Mouse (Mus musculus) kidney, embryonic 15.5 days (tissue): Measurements from ENCODE around the gene Wdr83os. TPM values are rescaled to one million over a fixed set of nuclear protein-coding genes. Genes with fewer than 3 reads are reported as not detected.
A peak's percentile ranks its signal among the peaks of the same experiment; 100 is the strongest.

Experiments used
- ATAC-seq: fragments of 200-750 bp; cut with Nextera tagmentation; replicated peaks from 2 replicates; pipeline ENCODE4 v1.8.0; 2017; ENCODE audit warnings: moderate TSS enrichment; ENCODE audit not compliant: low FRiP score
- H3K27ac ChIP-seq: fragments of 300-500 bp; sonication (generic); 2 replicates; pipeline ENCODE4 v1.5.1; 2015; ENCODE audit warnings: mild to moderate bottlenecking, inconsistent platforms
- H3K27me3 ChIP-seq: fragments of 300-500 bp; sonication (generic); 2 replicates; pipeline ENCODE4 v1.6.1; 2015; ENCODE audit warnings: inconsistent platforms
- H3K36me3 ChIP-seq: fragments of 300-500 bp; sonication (generic); 2 replicates; pipeline ENCODE4 v1.6.1; 2015; ENCODE audit warnings: inconsistent platforms
- H3K4me1 ChIP-seq: fragments of 300-500 bp; sonication (generic); 2 replicates; pipeline ENCODE4 v1.6.1; 2015; ENCODE audit warnings: inconsistent platforms
- H3K4me2 ChIP-seq: fragments of 300-500 bp; sonication (generic); 2 replicates; pipeline ENCODE4 v1.6.1; 2015; ENCODE audit warnings: moderate library complexity, mild to moderate bottlenecking, inconsistent platforms
- H3K4me3 ChIP-seq: fragments of 300-500 bp; sonication (generic); replicated peaks from 2 replicates; pipeline ENCODE4 v1.5.1; 2015; ENCODE audit warnings: mild to moderate bottlenecking, inconsistent platforms
- H3K9ac ChIP-seq: fragments of 300-500 bp; sonication (generic); 2 replicates; pipeline ENCODE4 v1.6.1; 2015; ENCODE audit warnings: mild to moderate bottlenecking, inconsistent platforms
- H3K9me3 ChIP-seq: fragments of 300-500 bp; sonication (generic); replicated peaks from 2 replicates; pipeline ENCODE4 v1.6.1; 2016; ENCODE audit warnings: inconsistent platforms
- WGBS: fragments of 180-500 bp; shearing (Covaris S2); methylation state at CpG from one replicate; pipeline ENCODE4 v1.1.7; 2015; ENCODE audit warnings: mixed read lengths; 5-methylcytosine and 5-hydroxymethylcytosine counted together
- polyA plus RNA-seq: library from polyadenylated mRNA; unstranded; fragments of >200 nt; fragmentation: Nextera tagmentation; extraction: Ambion mirVana; gene quantifications from 2 replicates; pipeline ENCODE4 v1.2.1, GENCODE M21; 2015

The Wdr83os gene
- polyA plus RNA-seq, result 141 TPM in 2 replicates

DNA sequence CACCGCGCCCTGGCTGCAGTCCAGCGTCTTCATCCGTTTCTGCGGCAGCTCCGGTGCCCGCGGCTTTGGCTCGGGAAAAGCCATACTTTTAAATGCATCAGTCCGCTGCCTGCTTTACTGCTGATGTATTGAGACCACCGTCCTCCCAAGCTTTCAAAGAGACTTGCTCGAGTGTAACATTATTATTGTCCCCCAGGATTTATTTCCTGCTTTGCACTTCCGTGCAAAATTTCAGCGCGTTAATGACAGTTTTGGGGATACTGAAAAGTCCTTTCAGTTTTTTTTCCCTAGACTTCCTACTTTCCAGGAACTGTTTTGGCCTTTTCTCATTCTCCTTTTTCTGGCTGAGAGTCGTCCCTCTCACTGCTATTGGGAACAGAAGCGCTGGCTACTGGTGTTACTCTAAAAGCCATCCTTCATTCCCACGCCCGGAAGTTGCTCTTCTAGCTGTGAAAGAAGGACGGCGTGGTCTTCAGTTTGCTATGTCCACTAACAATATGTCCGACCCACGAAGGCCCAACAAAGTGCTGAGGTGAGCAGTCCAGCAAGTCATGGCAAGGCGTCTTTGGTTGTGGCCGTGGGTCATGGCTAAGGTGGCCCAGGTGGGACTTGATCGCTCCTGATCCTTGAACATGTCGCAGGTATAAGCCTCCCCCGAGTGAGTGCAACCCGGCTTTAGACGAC is at the start of gene Wdr83os:
Gene Wdr83os, plus strand, starts transcription at position 209 of the 684 bp plus-strand sequence.
- peak within 1 kb of the TSS; percentile 90 for H3K27ac ChIP-seq
- H3K4me1 ChIP-seq, result peaks cover 39% of the 10 kb centered on the region
- peak within 1 kb of the TSS; percentile 79 for H3K9ac ChIP-seq
- peak; percentile 2; the same call in 1 of the 2 replicates for ATAC-seq
- H3K27me3 ChIP-seq, result no peaks in the 10 kb centered on the region
- H3K36me3 ChIP-seq, result peaks cover 37% of the 10 kb centered on the region
- no peaks in the 10 kb centered on the region for H3K9me3 ChIP-seq
- H3K4me2 ChIP-seq, result peak within 1 kb of the TSS; percentile 75
- WGBS, result under 1% methylated on average over 30 of the region's 30 CpGs
- H3K4me3 ChIP-seq, result peak within 1 kb of the TSS; percentile 83

DNA sequence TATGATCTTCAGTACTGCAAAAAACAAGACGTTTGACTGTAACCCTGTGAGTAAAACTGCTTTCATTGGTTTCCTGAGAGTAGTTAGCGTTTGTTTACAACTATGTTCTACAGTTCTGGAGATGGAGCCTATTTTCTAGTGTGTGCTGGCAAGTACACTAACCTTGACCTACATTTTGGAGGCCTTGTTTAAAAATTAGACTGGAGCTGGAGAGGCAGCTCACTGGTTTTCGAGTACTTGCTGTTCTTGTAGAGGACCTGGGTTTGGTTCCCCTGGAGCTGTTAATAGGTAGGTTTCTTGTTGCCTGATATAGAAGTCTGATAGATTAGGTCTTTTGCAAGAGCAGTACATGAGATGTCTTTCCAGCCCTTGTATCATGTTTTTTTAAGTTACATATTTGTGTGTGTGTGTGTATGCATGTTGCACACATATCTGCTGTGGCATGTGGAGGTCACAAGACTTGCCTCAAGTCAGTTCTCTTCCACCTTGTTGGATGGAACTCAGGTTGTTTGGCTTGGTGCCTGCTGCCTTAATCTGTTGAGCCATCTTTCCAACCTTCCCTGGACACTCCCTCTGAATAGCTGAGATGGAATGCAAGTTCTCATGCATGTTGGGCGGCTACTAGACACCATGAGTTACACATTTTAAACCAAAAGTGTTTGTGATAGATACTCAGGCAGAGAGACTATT is 47.8 kb upstream of the Wdr83os start:
- 87% methylated on average over 4 of the region's 4 CpGs for WGBS
- peaks cover 49% of the 10 kb centered on the region for H3K36me3 ChIP-seq
- no peaks in the 10 kb centered on the region for H3K27me3 ChIP-seq
- 0 out of 2 replicates have a peak overlapping the region, but pooled peaks have one; percentile 32 for H3K27ac ChIP-seq
- no peak overlapping the region for H3K4me3 ChIP-seq
- no peak overlapping the region for H3K4me2 ChIP-seq
- H3K9ac ChIP-seq, result no peak overlapping the region
- no peaks in the 10 kb centered on the region for H3K9me3 ChIP-seq
- H3K4me1 ChIP-seq, result peaks cover 31% of the 10 kb centered on the region
- ATAC-seq, result no peak

DNA sequence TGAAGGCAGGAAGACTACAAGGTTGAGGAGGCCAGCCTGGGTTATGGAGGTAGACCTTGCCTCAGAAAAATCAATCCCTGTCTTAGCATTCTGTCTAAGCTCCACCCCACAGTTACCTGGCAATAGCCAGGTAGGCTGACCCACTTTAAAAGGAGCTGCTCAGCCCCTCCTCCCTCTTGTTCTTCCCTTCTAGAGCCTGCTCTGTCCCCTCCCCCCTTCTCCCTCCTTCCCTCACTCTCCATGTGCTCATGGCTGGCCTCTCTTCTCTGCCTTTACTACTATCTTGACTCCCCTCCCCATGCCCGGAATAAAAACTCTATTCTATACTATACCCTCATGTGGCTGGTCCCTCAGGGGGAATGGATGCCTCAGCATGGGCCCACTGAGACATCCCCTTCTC is 46.7 kb upstream of the Wdr83os start:
- Histone ChIP-seq H3K9ac (no peak overlapping the region), H3K4me2 (no peak overlapping the region), H3K36me3 (peaks cover 49% of the 10 kb centered on the region), H3K4me1 (peaks cover 28% of the 10 kb centered on the region), H3K9me3 (no peaks in the 10 kb centered on the region), H3K27me3 (no peaks in the 10 kb centered on the region), H3K27ac (no peak overlapping the region), H3K4me3 (no peak overlapping the region)
- WGBS, result 52% methylated on average over 1 of the region's 1 CpGs
- no peak for ATAC-seq

DNA sequence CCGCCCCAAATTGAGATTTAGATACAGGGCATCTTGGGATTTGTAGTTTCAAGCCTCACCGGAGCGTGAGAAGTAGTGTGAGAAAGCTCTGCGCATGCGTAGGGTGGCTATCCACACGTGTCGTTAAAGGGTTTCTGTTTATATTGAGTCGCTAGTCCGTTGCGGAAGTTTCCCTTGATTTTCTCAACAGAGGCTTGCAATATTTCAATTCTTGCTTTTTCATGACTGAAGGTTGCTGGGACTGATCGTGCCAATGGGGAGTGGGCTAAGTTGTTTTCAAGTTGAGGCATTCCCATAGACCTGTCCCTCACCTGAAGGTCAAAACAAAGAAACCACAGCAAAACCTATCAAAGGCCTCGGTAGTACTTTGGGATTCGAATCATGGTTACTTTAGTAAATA is 45.8 kb upstream of the Wdr83os start:
- Histone ChIP-seq H3K4me3 (peak overlapping the region; percentile 83), H3K36me3 (peaks cover 41% of the 10 kb centered on the region), H3K4me1 (peaks cover 29% of the 10 kb centered on the region), H3K4me2 (peak overlapping the region; percentile 83), H3K9ac (peak overlapping the region; percentile 70), H3K27ac (peak overlapping the region; percentile 100), H3K9me3 (no peaks in the 10 kb centered on the region), H3K27me3 (no peaks in the 10 kb centered on the region)
- no peak for ATAC-seq
- WGBS, result under 1% methylated on average over 13 of the region's 13 CpGs

DNA sequence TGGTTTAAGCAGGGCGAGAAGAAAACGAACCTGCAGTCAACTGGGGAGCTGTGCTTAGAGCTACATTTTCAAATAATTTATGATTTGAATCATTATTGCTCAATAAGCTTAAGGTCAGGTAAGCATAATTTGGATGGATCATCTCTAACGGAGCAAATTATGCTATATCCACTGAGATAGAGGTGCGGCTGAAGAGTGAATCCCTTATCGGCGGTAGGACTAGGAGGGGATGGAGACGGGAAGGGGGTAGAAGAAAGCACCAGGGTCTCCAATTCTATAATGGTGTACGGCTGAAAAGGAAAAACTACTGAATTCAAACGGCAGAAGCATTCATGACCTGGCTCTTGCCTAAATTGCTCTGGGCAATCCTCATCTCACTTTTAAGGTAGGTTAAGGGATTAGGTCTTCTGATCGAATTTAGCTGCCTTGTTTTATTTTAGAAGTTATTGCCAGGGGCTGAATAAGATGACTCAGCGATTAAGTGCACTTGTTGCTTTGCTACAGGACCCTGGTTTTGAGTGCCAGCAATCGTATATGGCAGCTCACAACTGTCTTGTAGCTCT is 45.3 kb upstream of the Wdr83os start:
- H3K27me3 ChIP-seq, result no peaks in the 10 kb centered on the region
- 5% methylated on average over 12 of the region's 12 CpGs for WGBS
- peak overlapping the region; percentile 83 for H3K4me3 ChIP-seq
- no peaks in the 10 kb centered on the region for H3K9me3 ChIP-seq
- peaks cover 41% of the 10 kb centered on the region for H3K36me3 ChIP-seq
- H3K27ac ChIP-seq, result peak overlapping the region; percentile 100
- no peak for ATAC-seq
- peaks cover 29% of the 10 kb centered on the region for H3K4me1 ChIP-seq
- H3K9ac ChIP-seq, result peak overlapping the region; percentile 70
- H3K4me2 ChIP-seq, result peak overlapping the region; percentile 83

DNA sequence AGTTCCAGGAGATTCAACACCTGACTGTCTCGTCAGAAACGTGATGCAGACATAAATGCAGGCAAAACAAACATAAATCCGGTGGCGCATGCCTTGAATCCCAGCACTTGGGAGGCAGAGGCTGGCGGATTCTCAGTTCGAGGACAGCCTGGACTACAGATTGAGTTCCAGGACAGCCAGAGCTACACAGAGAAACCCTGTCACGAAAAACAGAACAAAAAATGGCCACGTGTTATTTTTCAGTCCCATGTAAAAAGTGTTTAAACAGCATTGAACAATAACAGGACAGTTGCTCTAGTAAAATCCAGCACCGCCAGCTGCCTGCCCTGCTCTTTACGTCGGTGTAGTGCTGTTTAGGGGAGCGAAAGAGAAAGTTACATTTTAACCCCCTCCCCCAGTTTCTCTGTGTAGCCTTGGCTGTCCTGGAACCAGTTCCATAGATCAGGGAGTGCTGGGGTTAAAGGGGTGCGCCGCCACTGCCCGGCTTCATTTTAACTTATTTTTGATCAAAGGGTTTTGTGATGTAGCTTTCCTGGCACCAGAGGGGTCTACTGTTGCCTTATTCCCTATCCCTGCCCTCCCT is 44.7 kb upstream of the Wdr83os start:
- H3K4me3 ChIP-seq, result peak overlapping the region; percentile 83
- H3K36me3 ChIP-seq, result peaks cover 41% of the 10 kb centered on the region
- H3K4me2 ChIP-seq, result peak overlapping the region; percentile 83
- H3K27me3 ChIP-seq, result no peaks in the 10 kb centered on the region
- peak overlapping the region; percentile 70 for H3K9ac ChIP-seq
- H3K27ac ChIP-seq, result peak overlapping the region; percentile 100
- ATAC-seq, result peak; percentile 3
- H3K9me3 ChIP-seq, result no peaks in the 10 kb centered on the region
- peaks cover 29% of the 10 kb centered on the region for H3K4me1 ChIP-seq
- WGBS, result under 1% methylated on average over 15 of the region's 15 CpGs

DNA sequence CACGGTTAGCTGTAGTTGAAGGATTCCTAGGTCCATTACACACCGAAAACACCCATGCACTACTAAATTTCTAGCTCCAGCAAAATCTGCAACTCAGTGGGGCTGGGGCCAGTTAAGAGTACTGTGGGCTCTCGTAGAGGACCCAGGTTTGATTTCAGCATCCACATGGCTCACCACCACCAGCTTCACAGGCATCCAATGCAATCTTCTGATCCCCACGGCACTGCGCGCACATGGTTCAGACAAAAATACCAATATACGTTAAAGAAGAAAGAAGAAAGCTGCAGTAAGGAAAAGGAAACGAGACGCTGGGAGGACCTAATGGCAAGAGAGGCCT is 44.2 kb upstream of the Wdr83os start:
- H3K4me3 ChIP-seq, result peak overlapping the region; percentile 83
- WGBS, result under 1% methylated on average over 9 of the region's 9 CpGs
- H3K27me3 ChIP-seq, result no peaks in the 10 kb centered on the region
- no peaks in the 10 kb centered on the region for H3K9me3 ChIP-seq
- H3K4me2 ChIP-seq, result peak overlapping the region; percentile 83
- H3K9ac ChIP-seq, result peak overlapping the region; percentile 70
- ATAC-seq, result peak; percentile 40
- peaks cover 29% of the 10 kb centered on the region for H3K4me1 ChIP-seq
- H3K27ac ChIP-seq, result peak overlapping the region; percentile 100
- peaks cover 42% of the 10 kb centered on the region for H3K36me3 ChIP-seq

DNA sequence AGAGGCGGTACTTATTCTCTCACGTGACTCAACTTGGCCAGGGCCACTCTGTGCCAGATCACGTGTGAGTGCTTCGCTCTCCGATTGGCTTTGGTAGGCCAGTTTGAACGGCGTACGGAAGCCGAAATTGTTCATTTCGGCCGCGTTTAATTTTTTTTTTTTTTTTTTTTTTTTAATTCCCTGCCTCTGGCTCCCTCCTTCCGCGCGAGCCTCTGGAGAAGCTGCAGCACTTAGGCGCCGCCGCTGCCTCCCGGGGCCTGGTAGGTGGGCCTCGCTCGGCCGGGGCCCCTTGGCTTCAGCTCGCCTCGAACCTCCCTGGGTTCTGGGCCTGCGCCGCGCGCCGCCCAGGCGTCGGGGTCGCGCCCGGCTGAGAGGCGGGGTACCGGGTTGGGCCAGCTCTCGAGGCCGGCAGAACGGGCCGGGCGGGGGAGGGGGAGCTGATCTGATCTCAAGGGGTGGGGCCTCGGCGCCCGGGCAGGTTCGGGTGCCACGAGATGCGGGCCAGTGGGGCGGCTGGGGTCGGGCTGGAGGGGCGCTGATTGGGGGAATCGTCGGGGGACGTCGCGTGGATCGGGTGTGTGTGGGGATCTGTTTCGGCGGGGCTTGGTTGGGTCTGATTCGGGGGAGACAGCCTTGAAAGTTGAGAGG is 43.7 kb upstream of the Wdr83os start, which contains the start of gene Tnpo2:
Gene Tnpo2, plus strand, starts transcription at position 198 of the 648 bp plus-strand sequence.
- H3K9me3 ChIP-seq, result no peaks in the 10 kb centered on the region
- peak within 1 kb of the TSS; percentile 100 for H3K27ac ChIP-seq
- peak; percentile 91 for ATAC-seq
- peak within 1 kb of the TSS; percentile 96 for H3K9ac ChIP-seq
- H3K4me1 ChIP-seq, result peaks cover 29% of the 10 kb centered on the region
- peak within 1 kb of the TSS; percentile 83 for H3K4me2 ChIP-seq
- H3K4me3 ChIP-seq, result peak within 1 kb of the TSS; percentile 83
- under 1% methylated on average over 59 of the region's 59 CpGs for WGBS
- H3K36me3 ChIP-seq, result peaks cover 42% of the 10 kb centered on the region
- H3K27me3 ChIP-seq, result no peaks in the 10 kb centered on the region

DNA sequence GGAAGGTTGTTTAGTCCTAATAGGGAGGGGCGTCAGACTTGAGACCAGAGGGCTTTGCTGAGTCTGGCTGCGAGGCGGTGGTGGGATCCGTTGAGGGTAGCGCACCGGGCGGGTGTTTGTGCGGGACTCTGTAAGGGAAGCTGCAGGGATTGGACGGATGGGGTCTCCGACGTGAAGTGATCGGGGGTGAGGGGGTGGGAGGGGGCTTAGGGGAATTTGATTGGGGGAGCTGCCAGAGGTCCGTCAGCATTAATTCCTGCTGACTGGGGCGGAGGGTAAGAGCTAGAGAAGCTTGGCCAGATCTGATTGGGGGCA is 43.2 kb upstream of the Wdr83os start:
- 0% methylated on average over 14 of the region's 14 CpGs for WGBS
- peak; percentile 63 for ATAC-seq

DNA sequence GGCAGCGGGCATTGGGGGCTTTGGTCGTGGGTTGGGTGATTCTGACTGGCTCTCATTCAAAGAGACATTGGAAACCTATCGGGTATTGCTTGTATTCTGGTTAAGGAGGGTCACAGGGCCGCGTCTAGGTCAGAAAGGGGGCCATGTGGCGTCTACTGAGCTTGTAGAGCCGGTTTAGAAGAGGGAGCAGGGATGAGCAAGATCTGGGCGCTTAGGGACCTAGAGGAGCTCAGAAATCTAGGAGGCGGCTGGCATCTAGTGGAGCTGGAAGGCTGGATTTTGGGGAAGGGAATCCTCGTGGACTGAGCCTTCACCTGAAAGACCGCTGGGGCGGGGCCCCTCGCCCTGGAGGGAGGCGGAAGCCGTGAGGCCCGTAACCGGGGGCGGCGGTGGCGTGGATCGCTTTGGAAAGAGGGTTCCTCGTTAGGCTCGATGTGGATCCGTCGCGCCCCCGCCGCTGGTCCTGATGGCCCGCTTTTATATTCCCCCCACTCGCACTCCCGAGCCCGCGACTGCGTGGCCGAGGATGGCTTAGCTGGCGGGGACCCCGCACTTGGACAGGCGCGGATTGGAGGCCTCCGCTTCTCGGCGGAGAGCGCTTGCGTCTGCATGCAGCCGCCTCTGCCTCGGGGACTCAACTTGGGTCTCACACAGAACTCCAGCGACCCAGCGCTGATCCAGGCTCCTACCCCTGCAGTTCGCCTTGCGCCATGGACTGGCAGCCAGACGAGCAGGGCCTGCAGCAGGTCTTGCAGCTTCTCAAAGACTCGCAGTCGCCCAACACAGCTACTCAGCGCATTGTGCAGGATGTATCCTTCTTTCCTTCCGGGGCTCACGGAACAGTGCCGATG is 42.6 kb upstream of the Wdr83os start:
- Histone ChIP-seq H3K9me3 (no peaks in the 10 kb centered on the region), H3K4me3 (peak overlapping the region; percentile 83), H3K9ac (peak overlapping the region; percentile 96), H3K4me2 (peak overlapping the region; percentile 83), H3K27ac (peak overlapping the region; percentile 100), H3K36me3 (peaks cover 42% of the 10 kb centered on the region), H3K27me3 (no peaks in the 10 kb centered on the region), H3K4me1 (peaks cover 29% of the 10 kb centered on the region)
- WGBS, result under 1% methylated on average over 57 of the region's 57 CpGs
- ATAC-seq, result peak; percentile 12

More for the DNA sequence above, 43.2 kb upstream of the Wdr83os start:
- Histone ChIP-seq H3K9me3 (no peaks in the 10 kb centered on the region), H3K9ac (peak overlapping the region; percentile 96), H3K27me3 (no peaks in the 10 kb centered on the region), H3K4me2 (peak overlapping the region; percentile 83), H3K4me3 (peak overlapping the region; percentile 83), H3K4me1 (peaks cover 29% of the 10 kb centered on the region), H3K36me3 (peaks cover 42% of the 10 kb centered on the region), H3K27ac (peak overlapping the region; percentile 100)

DNA sequence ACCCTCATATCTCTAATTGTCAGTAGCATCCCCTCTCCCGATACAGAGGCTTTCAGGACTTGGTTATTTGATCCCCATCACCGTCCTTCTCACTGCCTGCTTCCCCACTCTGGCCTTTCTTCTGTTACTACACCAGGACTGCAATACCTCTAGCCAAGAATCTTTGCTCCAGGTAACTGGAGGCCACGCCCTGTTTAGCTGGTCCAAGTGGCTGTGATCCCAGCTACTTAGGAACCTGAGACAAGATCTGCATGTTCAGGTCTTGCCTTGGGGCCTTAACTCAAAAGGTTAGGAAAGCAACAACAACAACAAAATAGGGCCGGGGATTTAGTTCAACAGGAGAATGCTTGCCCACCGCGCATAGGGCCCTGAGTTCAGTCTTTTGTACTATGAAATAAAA is 36.9 kb upstream of the Wdr83os start:
- Histone ChIP-seq H3K27ac (no peak overlapping the region), H3K27me3 (no peaks in the 10 kb centered on the region), H3K9me3 (no peaks in the 10 kb centered on the region), H3K9ac (no peak overlapping the region), H3K4me2 (no peak overlapping the region), H3K36me3 (peaks cover 89% of the 10 kb centered on the region), H3K4me1 (peaks cover 8% of the 10 kb centered on the region), H3K4me3 (no peak overlapping the region)
- WGBS, result 86% methylated on average over 6 of the region's 6 CpGs
- ATAC-seq, result no peak
